Mouse (Mus musculus) monocyte, adult 59 days (primary cell): ENCODE results near the gene Pclaf. TPM values are rescaled to one million over a fixed set of nuclear protein-coding genes. Genes with fewer than 3 reads are reported as not detected.

Experiments
- total RNA-seq, 2 experiments: library from RNA; stranded (reverse); gene quantifications; one replicate each; pipeline ENCODE4 v1.2.4; 2023

The Pclaf gene
- total RNA-seq, result 1 to 10 TPM in 1 of 2 experiments, under 1 TPM in 1; 0.94 to 3.1 TPM

GRCm38 (mm10) chr9:65890143-65890628, at the start of gene Pclaf:
Gene Pclaf (plus strand): TSS chr9:65890237.

GRCm38 (mm10) chr9:65908394-65909300, 18.6 kb downstream of the Pclaf start, which contains the start of the genes Trip4 and Csnk1g1:
Gene Trip4 (minus strand): TSS chr9:65908794.
Gene Csnk1g1 (plus strand): TSS chr9:65908924.

Other genes starting within 250 kb of the Pclaf start
- 100 to 1,000 TPM in 1 of 2 experiments, 10 to 100 TPM in 1; 79.6 to 103 TPM for gene Oaz2, start 222.2 kb upstream of the Pclaf start, total RNA-seq
- gene Zfp609, start 62.7 kb upstream of the Pclaf start, total RNA-seq, result 10 to 100 TPM; 23.6 to 29.1 TPM
- gene Trip4, start 18.6 kb downstream of the Pclaf start, total RNA-seq, result 10 to 100 TPM; 20.2 to 23.3 TPM
- 10 to 100 TPM; 37.9 to 39.7 TPM for gene Csnk1g1, start 18.7 kb downstream of the Pclaf start, total RNA-seq
- 100 to 1,000 TPM; 285 to 289 TPM for gene Ppib, start 170.0 kb downstream of the Pclaf start, total RNA-seq
- under 1 TPM in 1 of 2 experiments, not detected in 1; 0.88 TPM for gene Snx22, start 179.5 kb downstream of the Pclaf start, total RNA-seq
- gene Snx1, start 236.3 kb downstream of the Pclaf start, total RNA-seq, result 100 to 1,000 TPM; 131 to 145 TPM
- 10 to 100 TPM; 73.8 to 91.4 TPM for gene Ciao2a, start 236.4 kb downstream of the Pclaf start, total RNA-seq